Mouse (Mus musculus) spleen, postnatal 36 days (tissue): ENCODE measurements around the gene Nubp2.

Source experiments
- DNase-seq, 2 experiments: peaks; one replicate each; pipeline ENCODE4 v3.0.0; 2022; ENCODE audit warnings: low spot score in 2 of 2, mixed read lengths in 1 of 2

The Nubp2 gene

DNA sequence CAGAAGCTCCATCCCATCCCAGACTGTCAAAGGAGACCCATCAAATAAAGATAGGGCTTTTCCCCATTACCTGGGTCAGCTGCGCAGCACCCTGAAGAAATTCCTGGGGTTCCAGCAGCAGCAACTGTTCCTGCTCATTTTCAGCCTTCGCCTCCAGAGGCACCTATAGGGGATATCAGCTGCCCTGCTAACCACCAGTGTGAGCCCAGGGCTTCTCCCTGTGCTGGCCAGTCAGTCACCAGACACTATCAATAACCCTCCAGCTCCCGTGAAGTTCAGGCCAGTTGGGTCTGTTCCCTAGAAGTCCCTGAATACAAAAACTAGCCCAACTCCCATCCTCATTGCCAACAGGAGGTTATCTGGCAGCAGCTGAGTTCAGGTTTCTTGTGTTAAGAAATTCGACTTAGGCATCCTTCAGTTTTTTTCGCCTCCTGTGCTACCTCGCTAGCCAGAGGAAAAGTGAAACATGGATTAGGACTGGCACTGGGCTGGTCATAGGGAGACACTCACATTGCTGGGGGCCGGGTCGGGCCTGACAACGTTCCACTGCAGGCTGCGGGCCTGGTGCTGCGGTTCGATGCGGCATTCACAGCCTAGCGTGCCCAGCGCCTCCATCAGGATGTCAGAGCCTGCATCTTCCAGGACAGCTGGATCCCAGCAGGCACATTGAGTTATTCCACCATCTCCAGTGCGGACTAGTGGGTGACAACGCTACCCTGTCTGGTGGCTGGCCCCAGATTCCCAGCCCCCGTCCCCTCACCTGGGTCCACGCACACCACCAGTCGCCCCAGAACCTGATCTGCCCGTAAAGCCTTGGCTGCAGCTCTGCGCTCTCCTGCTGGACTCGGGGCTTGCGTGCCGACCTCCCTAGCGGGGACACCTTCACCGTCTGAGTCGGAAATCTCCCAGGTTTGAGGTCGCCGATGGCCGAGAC lies 8.2 kb upstream of the Nubp2 start:
- no peak for DNase-seq

DNA sequence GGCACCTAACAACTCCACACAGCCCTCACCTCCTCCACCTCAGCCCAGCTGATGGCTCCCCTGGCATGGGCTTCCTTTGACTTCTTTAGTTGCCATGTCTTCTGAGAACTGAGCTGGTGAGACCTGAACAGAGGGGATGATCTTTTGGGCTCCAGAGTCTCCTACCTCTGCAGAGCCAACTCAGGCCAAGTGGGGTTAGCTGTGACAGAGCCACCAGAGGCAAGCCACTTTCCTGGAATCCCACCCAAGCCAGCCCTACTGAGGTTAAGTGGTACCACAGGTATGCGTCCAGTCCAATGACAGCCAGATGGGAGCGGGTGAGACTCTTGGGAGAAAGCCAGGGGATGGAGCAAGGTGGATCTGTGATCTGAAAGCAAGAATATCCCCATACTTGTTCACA lies 7.1 kb upstream of the Nubp2 start:
- no peak for DNase-seq

DNA sequence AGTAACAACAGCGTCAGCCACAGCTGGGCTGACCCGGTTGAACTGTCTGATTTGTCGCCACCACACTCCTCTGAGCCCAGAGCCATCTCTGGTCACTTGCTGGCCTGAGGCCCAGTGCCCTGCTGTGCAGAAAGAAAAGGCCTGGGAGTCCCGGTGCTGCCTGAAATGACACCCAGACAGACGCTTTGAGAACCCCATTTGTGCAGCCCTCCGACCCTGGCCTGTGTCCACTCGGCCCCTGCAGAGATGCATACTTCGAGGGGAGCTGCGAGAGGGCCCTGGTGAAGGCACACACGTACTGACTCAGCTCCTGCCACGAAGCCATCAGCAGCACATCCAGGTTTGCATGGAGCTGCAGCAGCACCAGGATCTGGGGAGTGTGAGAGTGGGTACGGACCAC lies 6.6 kb upstream of the Nubp2 start:
- DNase-seq, result no peak

DNA sequence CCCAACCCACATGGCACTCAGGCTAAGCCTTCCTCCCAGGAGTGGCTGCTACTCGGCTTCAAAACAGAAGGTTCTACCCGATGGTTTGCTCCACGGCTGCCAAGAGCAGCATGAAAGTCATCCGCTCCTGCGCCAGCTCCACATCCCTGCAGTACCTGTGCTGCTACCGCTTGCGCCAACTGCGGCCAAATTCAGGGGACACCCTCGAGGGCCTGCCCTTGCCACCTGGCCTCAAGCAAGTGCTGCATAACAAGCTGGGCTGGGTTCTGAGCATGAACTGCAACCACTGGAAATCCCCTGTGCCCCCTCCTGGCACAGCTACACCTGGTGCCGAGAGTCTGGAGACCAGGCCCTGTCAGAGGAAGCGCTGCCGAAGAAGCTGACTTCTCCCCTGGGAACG lies 5.2 kb upstream of the Nubp2 start:
- no peak for DNase-seq

DNA sequence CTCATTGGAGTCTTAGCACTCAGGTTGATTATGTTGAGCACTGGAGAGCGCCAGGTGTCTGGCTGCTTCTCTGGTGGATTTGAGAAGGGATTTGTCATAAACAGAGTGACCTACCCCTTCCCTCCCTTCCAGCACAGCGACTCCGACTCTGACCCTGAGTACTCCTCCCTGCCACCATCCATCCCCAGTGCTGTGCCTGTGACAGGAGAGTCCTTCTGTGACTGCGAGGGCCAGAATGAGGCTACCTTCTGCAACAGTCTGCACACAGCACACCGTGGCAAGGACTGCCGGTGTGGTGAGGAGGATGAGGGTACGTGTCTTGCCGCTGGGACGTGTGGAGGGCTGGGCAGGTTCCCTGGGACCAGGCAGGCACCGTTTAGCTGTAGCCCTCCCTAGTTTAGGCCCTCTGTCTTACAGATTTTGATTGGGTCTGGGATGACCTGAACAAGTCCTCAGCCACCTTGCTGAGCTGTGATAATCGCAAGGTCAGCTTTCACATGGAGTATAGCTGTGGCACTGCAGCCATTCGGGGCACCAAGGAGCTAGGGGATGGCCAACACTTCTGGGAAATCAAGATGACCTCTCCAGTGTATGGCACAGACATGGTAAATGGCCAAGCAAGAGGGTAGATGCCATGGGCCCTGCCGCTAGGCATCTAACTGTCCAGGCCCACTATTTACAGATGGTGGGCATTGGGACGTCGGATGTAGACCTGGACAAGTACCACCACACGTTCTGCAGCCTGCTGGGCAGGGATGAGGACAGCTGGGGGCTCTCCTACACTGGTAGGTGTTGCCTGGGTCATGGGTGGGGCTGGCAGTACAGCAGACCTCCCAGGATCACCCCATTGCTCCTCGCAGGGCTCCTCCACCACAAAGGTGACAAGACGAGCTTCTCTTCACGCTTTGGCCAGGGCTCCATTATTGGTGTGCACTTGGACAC lies 4.3 kb upstream of the Nubp2 start:
- DNase-seq, result no peak

DNA sequence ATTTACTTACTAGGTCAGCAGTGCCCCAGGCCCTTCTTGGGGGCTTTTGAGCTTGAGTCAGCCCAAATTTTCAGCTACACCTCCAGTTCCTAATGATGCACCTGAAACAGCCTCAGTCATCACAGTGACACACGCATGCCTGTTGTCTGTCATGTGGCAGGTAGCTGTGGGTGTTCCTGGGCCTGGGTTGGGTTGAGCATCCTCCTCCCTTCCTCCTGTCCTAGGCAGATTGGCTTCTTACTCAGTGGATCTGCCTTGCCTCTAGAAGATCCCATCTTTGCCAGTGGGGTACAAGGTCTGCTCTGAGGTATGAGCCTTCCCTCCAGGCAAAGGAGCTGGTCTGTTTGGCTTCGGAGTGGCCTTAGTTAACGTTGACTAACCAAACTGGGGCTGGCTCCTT lies 2.7 kb upstream of the Nubp2 start:
- no peak for DNase-seq

DNA sequence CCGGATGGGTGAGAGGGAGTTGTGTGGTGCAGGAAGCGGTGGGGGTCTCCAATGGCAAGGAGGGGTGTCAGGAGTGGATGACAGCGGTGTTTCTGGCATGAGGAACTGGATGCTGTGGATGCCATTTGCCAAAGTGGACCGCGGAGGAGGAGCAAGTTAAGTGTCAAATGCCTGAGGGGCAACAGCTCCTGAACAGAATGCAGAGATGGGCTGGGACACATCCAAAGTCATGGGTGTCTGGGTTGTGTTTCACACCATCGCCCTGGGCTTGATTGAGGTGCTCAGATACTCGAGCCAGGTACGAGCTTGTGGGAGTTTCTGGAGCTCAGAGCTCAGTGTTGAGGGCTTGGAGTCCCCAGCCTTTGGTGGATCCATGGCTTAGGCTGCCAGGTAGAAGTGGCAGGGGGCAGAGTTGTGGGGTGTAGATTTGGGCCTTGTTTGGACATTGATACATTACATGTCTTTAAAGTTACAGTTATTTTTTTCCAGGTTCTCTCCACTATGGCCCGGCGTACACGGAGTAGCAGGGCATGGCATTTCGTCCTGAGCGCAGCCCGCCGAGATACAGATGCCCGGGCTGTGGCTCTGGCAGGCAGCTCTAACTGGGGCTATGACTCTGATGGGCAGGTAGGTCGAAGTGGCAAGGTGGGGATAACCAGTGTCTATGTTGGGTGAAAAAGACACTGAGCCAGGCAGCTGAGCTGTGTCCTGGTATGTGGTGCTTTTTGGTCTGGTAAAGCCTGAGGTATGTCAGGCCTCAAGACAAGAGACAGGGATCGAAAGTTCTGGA lies 1.3 kb upstream of the Nubp2 start:
- no peak for DNase-seq

DNA sequence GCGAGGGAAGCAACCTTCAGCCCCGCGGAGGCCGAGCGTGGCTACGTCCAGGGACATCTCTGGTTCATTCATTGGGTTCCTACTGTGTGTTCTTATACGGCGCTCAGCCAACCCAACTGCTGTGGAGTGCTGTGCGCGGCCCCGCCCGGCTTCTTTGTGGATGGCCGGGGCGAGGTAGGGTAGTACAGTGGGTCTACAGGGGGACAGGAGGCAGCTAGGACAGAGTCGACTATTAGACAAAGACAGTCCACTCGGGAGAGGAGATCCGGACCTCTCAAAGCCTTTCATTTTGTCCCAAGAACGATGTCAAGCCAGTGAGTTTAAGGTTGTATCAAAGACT lies 753 bp upstream of the Nubp2 start:
- DNase-seq, result no peak

DNA sequence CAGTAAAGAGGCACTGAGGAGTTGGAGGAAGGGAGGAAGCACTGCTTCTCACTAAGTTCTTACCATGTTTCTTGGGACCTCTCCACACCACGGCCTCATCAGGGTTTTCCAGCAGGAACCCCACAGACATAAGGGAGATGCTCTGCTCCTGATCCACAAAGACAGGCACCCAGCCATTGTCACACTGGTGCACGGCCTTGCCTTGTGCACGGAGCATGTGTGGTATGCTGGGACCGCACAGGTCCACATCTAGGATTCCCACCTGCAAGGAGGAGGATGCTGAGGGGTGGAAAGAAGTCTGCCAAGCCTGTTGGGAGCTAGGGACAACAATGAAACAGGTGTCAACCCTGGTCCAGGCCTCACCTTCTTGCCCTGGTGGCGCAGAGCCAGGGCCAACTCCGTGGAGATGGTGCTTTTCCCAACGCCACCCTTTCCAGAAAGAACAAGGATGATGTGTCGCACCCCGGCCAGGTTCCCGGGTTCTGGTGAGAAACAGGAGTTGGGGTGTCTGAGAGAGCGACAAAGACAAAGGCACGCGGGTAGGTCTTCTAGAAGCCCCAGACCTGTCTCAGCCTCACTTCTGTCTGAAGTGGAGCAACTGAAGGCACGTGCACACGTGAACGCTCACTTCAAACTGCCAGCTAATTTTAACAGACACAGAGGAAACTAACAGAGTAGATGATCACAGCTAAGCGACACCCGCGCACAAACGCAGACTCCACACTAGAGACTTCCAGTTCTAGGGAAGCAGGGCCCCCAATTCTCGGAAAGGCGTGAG lies 604 bp downstream of the Nubp2 start:
- no peak for DNase-seq

DNA sequence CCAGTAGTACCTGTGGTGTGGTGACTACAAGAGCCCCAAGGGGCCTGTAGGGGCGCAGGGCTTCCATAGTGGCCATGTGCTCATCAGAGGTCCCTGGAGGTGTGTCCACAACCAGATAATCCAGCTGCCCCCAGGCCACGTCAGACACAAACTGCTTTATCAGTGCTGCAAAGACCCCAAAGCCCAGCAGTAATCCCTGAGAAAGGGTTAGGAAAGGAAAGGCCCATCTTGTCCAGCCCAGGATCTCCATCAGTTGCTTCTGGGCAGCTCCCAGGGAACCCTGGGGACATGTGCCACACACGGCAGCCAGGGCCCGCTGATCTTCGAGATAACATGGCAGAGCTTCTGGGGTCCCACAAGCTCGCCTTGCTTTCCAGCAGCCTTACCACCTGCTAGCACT lies 1.8 kb downstream of the Nubp2 start:
- DNase-seq, result no peak

DNA sequence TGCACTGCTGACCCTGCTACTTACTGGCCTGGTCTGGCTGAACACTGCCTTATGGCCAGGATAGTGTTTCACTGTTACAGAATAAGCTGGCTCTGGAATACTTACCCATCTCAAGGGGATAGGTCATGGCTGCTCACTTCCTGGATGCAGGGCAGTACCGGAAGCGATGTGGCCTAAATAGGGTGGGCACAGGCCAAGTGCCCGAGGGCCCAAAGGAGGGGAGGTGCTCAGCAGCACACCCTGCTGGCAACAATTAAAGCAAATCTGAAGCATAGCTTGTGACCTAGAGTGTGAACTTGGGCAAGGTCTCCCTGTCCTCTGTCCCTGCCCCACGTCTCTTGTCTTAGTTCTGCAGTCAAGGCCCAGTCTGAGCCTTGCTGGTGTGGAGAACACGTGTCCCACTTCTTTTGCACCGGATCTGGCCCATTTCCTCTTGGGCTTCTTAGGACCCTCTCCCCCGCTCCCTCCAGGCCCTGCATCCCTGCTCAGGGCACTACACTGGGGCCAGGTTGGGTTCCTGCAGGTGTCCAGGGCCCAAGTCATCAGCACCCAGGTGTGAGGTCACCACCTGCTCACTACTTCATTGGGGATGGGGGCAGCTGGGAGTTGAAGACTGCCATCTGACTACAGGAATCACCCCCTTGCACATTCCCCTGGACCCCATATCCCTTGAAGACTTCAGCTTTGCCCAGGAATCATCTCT lies 4.3 kb downstream of the Nubp2 start:
- DNase-seq, result peak in 1 of 2 experiments; percentile 48

DNA sequence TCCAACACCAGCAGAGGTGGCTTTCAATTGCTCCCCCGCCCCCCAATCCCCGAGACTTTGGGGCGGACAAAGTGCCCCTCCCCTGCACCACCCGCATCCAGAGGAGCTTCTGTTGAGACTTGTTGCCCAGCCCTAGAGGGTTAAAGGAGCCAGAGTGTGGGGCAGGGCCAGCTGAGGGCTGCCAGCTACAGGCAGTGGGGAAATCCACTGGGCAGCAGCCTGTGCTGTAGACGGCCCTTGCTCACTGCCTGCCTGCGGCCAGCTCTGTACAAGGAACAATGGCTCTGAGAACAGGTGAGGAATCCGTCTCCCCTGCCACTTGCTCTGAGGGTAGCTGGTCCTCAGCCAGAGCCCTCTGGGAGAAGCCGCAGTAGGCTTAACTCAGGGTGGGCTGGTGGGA lies 7.6 kb downstream of the Nubp2 start:
- no peak for DNase-seq

DNA sequence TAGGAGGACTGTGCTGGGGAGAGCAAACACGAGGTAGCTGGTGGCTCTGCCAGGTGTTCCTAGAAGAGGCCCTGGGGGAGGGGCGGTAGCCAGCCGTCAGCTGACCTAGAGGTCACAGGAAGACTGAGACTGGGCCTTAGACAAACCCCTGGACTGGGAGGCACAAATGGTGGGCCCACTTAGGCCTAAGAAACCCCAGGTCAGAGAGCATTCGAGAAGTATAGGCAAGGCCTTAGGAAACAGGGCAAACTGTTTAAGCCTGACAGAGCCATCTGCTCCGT lies 8.1 kb downstream of the Nubp2 start:
- no peak for DNase-seq

DNA sequence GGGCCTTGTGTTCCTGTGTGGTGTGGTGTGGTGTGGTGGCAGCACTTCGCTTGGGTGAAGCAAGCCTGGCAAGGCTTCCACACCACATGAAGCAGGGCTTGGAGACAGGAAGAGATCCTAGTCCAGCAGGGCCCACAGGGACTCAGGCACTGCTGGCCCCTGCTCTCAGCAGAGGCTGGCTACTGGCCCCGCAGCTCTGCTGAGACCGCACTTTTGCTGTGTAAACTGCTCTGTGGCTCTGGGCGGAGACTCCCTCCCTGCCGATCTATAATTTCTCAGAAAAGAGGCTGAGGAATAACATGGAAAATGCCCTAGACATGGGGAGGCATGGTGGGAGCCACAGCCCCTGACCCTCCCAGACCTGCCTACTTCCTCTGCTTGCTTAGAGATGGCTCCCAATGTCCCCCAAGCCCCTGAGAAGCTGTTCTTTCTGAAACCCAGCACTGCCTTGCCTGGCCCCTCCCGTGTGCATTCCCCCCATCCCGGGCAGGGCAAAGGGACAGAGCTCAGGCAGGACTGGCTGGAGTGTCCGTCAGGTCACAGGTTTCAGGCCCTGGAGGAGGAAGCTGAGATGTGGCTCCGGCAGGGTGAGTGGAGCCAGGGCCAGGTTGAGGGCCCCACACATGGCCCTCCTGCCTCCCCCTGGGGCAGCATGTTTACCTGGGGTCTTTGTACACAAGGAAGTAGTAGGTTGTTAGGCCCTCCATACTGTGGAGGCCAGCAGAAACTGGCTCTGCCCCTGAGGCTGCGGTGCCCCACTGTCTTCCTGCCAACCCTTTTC lies 8.6 kb downstream of the Nubp2 start:
- DNase-seq, result no peak

DNA sequence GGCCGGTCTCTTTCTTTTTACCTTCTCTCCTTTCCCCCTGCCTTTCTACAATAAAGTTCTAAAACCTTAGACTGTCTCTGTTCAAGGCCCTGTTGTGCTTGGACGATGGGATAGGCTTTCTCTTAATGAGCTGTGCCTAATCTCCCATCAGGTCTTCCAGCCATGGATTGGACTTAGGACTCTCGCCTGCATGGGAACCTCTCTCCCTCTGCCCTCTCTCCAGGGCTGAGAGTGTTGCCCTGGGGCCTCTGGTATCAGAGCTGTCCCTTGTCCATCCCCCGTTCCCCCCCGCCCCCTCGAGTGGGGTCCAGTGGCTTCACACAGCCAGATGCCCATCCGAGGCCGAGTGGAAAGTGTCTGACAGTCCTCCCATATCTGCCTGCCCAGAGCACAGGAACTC lies 11.2 kb downstream of the Nubp2 start:
- DNase-seq, result no peak

DNA sequence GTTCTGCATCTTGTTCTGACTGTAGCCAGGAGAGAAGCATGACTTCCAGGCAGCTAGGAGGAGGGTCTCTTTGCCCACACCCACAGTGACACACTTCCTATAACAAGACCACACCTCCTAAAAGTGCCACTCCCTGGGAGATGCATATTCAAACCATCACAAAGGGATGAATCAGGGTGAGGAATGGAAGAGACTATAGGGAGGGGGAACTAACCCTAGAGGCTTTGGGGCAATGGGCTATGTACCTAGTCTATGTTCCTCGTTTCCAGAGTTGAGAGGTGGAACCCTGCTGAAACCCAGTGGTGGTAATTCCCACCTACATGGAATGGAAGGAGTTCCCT lies 11.8 kb downstream of the Nubp2 start:
- DNase-seq, result no peak

DNA sequence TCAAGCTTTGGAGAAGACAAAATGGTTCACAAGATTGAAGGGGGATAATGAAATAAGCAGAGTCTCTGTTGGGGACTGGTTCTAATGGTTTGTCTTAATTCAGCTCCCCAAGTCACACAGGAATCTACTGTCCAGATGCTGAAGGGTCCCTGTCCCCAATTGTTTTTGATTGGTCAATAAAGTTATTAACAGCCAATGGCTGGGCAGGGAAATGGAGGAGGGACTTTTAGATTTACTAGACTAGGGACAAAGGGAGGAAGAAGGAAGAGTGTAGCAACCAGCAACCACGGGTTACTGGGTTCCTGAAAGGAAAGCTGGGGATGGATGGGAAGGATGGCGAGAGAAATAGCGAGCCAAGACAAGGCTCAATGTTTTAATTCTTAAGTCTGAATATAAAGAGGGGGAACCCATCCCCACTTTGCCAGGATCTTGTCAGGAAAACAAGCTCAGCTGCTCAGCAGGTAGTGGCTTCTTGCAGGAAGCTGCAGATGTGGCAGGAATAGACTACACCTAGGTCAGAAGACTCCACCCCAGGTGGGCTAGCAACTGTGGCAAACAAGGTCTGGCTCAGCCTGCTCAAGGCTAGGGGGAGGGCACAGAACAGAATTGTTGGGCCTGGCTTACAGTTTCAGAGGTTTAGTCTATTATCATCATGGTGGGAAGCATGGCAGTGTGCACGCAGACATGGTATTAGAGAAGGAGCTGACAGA lies 12.3 kb downstream of the Nubp2 start:
- no peak for DNase-seq

DNA sequence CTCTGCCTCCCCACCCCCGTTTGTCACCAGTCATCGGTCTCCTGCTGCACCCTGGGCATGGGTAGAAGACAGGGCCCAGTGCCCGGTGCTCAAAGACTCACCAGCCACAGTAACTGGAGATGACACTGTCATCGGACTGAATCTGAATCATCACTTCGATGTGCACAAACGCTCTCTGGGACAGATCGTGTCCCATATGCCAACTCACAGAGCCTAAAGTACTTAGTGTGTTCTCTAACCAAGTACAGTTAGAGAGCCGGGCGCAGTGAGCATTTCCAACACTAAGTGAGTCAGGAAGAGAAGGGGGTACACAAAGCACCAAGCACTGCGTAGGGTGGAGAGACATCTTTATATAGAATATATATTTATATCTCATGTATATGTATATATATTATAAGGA lies 18.2 kb downstream of the Nubp2 start:
- no peak for DNase-seq

DNA sequence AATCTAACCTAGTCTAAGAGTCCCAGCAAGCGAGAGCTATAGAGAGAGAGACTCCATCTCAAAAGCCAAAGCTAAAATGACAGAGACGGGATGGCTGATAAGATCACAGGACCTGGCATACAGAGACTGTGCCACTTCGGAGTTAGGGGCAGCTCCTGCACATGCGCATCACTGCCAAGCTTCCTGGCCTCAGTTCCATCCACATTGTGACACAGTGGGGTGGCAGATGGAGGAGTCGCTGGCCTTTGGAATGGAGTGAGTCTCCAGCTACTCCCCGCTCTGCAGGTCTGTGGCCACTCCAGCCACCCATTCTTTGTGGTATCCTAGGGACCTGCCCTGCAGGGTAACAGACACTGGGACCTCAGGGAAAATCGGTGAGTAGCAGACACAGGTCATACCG lies 20.4 kb downstream of the Nubp2 start, which contains the start of gene Igfals:
Igfals (plus strand) TSS at position 222 of the 400 bp plus-strand sequence.
- no peak for DNase-seq
